Mouse (Mus musculus): ENCODE results near the gene Cd2ap. TPM values are rescaled to one million over a fixed set of nuclear protein-coding genes. Genes with fewer than 3 reads are reported as not detected.

Gene Cd2ap
- total RNA-seq, 2 experiments from 2014 or later: 12.3 to 15.0 TPM

DNA sequence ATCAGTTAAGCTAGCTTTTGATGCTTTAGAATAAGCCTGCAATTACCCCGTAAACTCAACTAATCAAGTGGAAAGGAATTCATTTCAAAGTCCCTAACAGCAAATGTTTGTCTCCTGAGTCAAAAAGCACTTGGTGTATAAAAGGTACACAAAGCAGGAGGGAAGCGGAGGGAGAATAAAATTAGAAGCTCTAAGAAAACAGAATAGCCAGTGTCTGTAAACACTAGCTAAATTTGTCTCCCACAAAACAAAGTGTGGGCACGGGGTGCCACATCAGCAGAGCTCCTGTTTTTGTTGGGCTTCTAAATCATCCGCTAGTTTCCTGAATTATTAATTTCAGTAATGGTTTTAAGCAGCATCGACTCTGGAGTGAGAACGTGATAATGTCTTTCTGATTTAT is 1.4 kb downstream of the Cd2ap start:
- no peak for ATAC-seq (replicated peaks; ENCODE audit: low FRiP score, low TSS enrichment, poor library complexity, severe bottlenecking)

DNA sequence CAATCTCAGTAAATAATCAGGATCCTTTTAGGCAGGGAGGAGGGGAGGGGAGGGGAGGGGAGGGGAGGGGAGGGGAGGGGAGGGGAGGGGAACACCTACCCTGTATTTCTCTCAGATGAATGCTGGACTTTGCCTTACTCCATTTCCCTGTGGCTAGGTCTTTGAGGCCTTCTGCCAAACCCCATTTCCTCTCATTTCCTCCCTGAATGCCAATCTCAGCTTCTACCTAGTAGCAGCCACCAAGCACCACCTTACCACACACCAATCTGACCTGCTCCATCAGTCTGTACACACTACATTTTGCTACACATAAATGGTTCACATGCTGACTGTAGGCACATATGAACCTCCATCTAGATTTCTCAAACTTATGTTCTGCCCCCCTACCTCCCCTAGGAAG is 6.0 kb downstream of the Cd2ap start:
- ATAC-seq (replicated peaks; ENCODE audit: low FRiP score, low TSS enrichment, poor library complexity, severe bottlenecking): no peak

DNA sequence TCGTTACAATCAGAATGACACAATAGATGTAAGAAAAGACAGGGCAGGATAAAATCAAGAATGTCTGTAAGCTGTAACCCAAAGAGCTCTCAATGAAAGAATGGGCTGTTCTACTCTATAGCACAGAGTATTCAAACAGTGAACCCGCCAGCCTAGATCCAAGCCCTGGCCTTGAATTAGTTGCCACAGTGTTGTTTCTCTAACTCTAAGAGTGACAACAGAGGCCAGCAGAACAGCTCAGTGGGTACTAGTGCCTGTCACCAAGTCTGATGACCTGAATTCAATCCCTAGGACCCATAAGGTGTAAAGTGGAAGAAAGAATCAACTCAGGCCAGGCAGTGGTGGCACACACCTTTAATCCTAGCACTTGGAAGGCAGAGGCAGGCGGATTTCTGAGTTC is 13.3 kb downstream of the Cd2ap start:
- no peak for ATAC-seq (replicated peaks; ENCODE audit: low FRiP score, low TSS enrichment, poor library complexity, severe bottlenecking)

DNA sequence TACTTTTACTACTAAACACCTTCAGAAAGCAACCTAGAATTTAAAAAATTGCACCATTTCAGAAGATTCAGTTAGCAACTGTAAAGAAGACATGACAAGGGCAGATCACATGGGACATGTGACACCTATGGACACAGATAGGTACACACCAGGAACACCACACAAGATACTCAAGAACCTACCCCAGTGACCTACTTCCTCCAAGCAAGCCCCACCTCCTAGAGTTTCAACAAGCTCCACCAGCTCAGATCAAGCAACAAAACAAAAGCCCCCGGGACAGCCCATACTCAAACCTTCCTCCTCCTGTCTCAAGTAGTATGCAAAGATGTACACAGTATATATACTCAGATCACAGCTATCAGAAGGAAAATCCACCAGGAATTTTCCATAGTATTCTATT is 16.1 kb downstream of the Cd2ap start:
- ATAC-seq (replicated peaks; ENCODE audit: low FRiP score, low TSS enrichment, poor library complexity, severe bottlenecking): no peak

DNA sequence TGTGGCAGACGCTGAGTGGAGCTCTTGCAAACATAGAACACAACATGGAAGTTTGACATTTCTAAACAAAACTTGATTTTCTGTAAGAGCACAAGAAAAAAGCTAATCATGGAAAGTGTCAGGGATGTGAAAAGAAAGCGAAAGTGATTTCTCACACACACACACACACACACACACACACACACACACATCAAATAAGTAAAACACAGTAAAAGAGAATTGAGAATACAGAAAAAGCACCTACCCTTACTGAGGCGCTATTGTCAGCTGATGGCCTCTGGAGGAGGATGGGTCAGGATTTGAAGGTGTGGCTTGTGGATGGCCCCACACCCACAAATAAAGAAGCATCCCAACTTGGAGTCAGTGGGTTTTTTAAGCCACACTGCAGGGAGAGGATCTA is 19.0 kb downstream of the Cd2ap start:
- ATAC-seq (replicated peaks; ENCODE audit: low FRiP score, low TSS enrichment, poor library complexity, severe bottlenecking): no peak

DNA sequence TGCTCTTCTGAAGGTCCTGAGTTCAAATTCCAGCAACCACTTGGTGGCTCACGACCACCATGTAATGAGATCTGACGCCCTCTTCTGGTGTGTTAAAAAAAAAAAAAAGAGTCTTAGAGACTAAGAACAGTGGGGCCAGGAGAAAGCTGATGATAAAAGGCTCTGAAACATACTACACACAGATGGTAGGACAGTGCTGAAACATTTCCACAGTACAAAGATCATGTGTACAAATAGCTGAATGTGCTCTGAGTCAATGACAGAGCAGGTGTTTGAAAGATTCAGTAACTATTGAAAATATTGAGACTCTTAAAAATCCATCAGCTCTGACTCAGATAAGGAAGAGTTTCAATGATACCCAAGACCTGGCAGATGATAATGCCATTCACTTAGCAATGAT is 29.4 kb downstream of the Cd2ap start:
- ATAC-seq (replicated peaks; ENCODE audit: low FRiP score, low TSS enrichment, poor library complexity, severe bottlenecking): no peak

DNA sequence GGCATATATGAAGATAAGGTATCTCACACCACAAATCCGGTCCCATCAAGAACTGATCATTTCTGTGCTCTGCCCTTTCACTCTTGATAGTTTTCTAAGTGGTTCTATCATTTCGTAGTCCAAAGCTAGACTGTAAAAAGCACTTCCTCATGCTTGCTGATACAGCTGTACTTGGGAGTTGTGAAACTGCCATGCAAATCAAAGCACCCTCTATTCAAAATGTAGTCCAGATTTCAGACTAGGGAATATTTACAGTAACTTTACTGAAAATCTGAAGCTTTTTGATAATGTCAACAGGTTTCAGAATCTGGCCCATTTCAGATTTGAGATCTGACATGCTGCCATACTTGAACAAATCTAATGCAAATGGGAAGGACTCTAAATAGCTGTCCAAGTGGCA is 39.3 kb downstream of the Cd2ap start:
- ATAC-seq (replicated peaks; ENCODE audit: low FRiP score, low TSS enrichment, poor library complexity, severe bottlenecking): no peak

DNA sequence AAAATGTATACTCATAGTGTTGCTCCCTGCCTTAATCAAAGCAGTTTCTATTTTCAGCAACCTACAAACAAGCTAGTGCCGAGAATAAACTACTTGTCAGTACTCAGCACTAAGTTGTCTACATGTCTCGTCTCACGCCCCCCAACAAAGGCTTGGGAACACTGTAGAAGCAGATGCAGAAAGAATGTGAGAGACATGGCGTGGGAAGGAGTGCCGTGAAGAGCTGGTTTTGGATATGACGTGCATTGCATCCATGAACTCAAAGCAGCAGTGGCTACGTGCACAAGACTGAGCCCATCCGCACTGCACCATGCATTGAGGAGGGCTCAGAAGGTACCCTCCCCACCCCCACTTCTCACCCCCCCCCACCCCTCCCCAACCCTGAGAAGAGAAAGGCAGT is 53.7 kb downstream of the Cd2ap start:
- ATAC-seq (replicated peaks; ENCODE audit: low FRiP score, low TSS enrichment, poor library complexity, severe bottlenecking): no peak

DNA sequence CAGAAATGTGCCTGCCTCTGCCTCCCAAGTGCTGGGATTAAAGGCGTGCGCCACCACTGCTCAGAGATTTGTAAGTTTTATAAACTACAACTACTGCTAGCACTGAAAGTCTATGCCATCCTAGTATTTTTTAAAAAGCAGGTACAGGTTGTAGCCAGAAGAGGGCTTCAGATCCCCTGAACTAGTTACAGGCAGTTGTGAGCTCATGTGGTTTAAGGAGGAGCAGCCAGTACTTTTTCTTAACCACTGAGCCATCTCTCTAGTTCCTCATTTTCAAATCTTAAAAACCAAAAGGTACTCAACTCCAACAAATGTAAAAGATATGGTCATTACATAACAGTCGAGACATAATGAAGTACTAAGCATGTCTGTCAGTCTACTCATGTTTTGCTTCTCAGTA is 61.1 kb downstream of the Cd2ap start:
- ATAC-seq (replicated peaks; ENCODE audit: low FRiP score, low TSS enrichment, poor library complexity, severe bottlenecking): peak; percentile 63; the same call in 1 of the 2 replicates

DNA sequence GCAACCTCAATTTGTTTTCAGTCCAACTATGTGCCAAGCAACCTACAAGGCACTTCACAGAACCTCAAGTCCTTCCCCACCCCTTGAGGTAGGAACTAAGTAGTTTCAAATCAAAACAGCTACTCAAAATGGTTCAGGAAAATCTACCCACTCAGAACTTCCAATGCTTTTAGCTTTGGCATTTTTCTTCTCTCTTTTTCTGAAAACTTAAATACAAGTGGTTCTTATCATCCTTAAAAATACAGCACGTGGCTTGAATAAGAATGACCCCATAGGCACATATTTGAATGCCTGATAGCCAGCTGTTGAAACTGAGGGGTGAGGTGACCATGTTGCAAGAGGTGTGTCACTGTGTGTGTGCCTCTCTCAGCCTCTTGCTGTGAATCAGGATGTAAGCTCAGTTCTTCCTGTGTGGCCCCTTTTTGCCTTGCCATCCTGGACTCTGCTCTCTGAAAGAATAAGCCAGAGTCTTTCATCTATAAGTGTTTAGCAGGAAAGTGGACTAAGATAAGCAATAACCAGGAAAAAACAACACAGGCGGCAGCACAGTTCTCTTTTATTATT is 84.0 kb downstream of the Cd2ap start:
- no peak for ATAC-seq (replicated peaks; ENCODE audit: low FRiP score, low TSS enrichment, poor library complexity, severe bottlenecking)

DNA sequence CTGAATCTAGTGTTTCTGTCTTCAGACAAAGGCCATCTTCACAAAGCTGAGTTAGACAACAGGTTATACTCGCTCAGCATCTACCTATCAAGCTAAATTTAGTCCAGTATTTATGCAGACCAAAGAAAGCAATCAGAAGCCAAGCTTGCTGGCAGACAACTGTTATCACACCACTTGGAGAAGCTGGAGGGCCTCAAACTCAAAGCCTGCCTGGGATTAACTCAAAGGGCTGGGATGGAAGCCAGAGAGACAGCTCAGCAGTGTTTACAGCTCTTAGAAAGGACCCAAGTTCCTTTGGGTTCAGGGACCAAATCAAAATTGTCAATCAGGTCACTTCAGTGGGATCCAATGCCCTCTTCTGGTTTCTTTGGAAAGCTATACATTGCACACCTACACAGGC is 85.7 kb downstream of the Cd2ap start:
- no peak for ATAC-seq (replicated peaks; ENCODE audit: low FRiP score, low TSS enrichment, poor library complexity, severe bottlenecking)

DNA sequence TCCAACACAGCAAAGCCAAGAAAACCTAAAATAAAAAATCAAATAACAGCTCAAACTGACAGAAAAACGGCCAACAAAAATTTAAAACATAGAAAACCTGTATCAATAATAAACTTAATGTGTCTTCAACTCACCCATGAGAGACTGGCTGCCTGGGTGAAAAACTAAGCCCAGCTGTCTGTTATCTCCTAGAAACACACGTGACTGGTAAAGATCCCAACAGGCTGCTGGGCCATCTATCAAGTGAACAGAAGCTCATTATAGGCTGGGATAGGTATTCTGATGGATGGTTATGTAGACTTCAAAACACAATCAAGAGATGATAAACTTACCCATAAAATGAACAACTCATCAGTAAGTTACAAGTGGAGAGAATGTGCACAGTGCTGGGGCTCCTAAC is 86.7 kb downstream of the Cd2ap start:
- peak; percentile 65 for ATAC-seq (replicated peaks; ENCODE audit: low FRiP score, low TSS enrichment, poor library complexity, severe bottlenecking)

DNA sequence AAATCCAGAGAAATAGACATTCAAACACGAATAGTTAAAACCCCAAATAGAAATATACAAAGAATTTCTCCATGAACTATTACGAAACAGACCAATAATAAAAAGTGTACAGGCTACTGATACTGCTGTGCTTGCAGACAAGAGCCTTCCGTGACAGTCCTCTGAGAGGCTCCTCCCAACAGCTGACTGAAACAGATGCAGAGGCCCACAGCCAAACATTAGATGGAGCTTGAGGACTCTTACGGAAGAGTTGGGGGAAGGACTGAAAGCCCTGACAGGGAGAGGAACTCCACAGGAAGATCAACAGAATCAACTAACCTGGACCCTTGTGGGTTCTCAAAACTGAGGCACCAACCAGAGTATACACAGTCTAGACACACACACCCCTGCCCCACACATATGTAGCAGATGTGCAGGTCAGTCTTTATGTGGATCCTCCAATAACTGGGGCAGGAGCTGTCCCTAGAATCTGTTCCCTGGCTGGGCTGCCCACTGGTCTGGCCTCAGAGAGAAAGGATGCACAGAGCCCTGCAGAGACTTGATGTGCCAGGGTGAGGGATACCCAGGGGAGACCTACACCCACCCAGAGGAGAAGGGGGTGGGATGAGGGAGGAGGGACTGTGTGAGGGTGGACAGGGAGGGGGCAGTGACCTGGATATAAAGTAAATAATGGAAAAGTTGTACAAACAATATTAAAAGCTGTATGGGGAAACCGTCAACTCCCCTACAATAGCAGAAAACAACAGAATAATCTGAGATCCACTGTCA is 87.6 kb downstream of the Cd2ap start:
- no peak for ATAC-seq (replicated peaks; ENCODE audit: low FRiP score, low TSS enrichment, poor library complexity, severe bottlenecking)

DNA sequence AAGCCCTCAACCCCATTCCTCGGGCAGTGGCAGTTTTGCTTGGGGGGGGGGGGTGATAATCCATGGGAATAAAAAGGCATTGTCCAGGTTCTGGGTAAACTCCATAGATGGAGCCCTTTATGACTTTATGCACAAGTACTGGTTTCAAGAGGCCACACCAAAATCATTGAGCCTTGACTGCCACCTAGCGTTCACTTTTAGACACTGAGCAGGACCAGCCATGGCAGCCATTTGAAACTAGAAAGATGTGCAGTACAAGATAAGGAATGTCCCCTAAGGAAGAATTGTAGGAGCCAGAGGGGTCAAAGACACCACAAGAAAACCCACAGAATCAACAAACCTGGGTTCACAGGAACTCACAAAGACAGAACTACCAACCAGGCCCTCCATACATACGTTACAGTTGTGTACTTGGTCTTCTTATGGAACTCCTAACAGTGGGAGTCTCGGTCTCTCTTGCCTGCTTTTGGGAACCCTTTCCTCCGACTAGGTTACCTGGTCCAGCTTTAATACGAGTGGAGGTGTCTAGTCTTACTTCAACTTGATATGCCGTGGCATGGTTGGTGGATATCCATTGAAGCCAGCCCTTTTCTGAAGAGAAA is 94.2 kb downstream of the Cd2ap start:
- peak; percentile 96 for ATAC-seq (replicated peaks; ENCODE audit: low FRiP score, low TSS enrichment, poor library complexity, severe bottlenecking)

DNA sequence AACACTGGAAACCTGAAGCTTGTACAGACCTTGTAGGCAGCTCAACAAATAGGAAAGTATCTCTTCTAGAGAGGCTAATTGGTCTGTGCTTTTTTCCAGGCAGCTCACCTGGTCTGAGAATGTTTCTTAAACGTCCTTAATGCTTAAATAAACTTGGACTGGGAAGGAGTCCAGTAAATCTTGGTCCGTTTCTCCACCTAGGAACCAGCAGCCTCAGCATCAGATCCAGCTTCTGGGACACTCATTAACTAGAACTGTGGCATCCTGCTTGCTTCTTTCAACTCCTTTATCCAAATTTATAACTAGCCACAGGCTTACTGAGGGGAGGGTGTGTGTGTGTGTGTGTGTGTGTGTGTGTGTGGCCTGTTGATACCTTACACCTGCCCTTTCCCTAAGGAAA is 122.7 kb downstream of the Cd2ap start:
- no peak for ATAC-seq (replicated peaks; ENCODE audit: low FRiP score, low TSS enrichment, poor library complexity, severe bottlenecking)

DNA sequence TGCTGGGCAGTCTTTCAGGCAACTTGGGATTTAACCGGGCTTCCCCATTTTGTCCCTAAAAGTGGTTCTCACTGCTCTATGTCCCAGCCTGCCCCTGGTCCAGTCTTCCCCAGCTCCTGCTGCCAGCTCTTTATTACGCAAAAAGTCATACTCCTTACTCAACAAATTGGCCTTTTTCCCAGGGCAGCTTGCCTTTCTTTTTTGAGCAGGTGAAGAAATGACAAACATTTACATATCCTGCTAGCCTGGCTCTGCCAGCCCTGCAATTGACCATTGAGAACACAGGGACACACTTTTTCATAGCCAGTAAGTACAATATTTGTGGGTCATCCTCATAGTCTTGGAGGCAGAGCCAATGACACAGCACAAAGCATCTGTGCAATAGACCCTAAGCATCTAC is 124.3 kb downstream of the Cd2ap start:
- no peak for ATAC-seq (replicated peaks; ENCODE audit: low FRiP score, low TSS enrichment, poor library complexity, severe bottlenecking)

DNA sequence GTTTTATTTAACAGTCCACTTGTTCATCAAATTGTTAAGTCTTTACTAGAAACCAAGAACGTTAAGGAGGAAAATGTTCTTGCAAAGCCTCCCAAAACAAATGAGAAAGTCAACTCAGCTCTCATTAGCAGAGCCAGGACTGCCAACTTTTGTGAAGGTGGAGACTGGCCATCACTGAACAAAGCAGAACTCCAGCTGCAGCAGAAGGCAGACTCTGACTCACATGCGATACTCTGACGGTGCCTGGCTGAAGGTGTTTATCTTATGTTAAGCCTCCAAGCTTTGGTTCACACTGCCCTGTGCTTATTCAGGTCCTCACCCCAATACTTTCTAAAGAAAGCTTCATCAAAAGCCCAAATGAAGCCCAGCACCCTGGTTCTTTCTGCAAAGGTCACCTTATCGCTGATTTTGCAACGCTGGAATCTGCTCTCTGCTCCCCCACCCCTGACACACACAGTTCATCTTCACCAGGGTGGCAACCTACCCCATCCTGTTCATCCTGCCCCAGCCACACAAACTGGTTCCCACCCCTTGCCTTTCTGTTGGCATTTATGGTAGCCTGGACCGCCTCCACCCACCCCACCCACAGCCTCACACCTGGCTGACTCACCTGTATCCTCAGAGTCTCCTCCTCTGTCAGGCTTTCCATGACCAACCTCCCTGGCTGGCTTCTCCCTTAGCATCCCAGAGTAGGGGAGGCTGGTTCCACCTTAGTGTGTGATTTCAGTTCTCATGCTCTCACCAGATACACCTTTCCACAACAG is 130.6 kb downstream of the Cd2ap start:
- no peak for ATAC-seq (replicated peaks; ENCODE audit: low FRiP score, low TSS enrichment, poor library complexity, severe bottlenecking)

Data from megakaryocyte-erythroid progenitor cell, adult 5-6 weeks (primary cell).